Mouse (Mus musculus) liver, adult 2 months (tissue): ENCODE measurements around the gene Jsrp1. TPM values are rescaled to one million over a fixed set of nuclear protein-coding genes. Genes with fewer than 3 reads are reported as not detected.
"Not testable (repeated sequence)": the region's sequence is repeated elsewhere in the genome, so short reads cannot be mapped to it uniquely, and the experiment has no call there.

Experiments
- DNase-seq: peaks from one replicate; pipeline ENCODE4 v3.0.0-alpha.2; 2011; ENCODE audit warnings: low read depth, low spot score; ENCODE audit errors: extremely low read depth
- H3K27ac ChIP-seq: fragments of 200-500 bp; replicated peaks from 2 replicates; pipeline ENCODE4 v1.5.1; 2012; ENCODE audit warnings: low read depth, mild to moderate bottlenecking, control low read depth, inconsistent platforms, low read length; ENCODE audit not compliant: insufficient read depth
- H3K27me3 ChIP-seq: fragments of 200-500 bp; 2 replicates; pipeline ENCODE4 v1.6.1; 2012; ENCODE audit warnings: mild to moderate bottlenecking, moderate library complexity, low read length, inconsistent platforms; ENCODE audit not compliant: control insufficient read depth, insufficient read depth
- H3K36me3 ChIP-seq: fragments of 200-500 bp; 2 replicates; pipeline ENCODE4 v1.6.1; 2012; ENCODE audit warnings: low read length, inconsistent platforms; ENCODE audit not compliant: control insufficient read depth, insufficient read depth
- H3K4me1 ChIP-seq: fragments of 200-500 bp; 2 replicates; pipeline ENCODE4 v1.6.1; 2011; ENCODE audit warnings: low read length; ENCODE audit not compliant: control insufficient read depth, insufficient read depth
- H3K4me3 ChIP-seq: fragments of 200-500 bp; 2 replicates; pipeline ENCODE4 v1.5.1; 2011; ENCODE audit warnings: low read depth, mild to moderate bottlenecking, control low read depth, low read length, moderate library complexity; ENCODE audit not compliant: insufficient read depth
- H3K79me2 ChIP-seq: fragments of 200-500 bp; 2 replicates; pipeline ENCODE4 v1.6.1; 2012; ENCODE audit warnings: inconsistent platforms, mild to moderate bottlenecking, low read length, moderate library complexity; ENCODE audit not compliant: control insufficient read depth, insufficient read depth
- H3K9ac ChIP-seq: fragments of 200-500 bp; 2 replicates; pipeline ENCODE4 v1.6.1; 2012; ENCODE audit warnings: low read depth, mild to moderate bottlenecking, control low read depth, inconsistent platforms, low read length
- CTCF ChIP-seq: fragments of 200-500 bp; IDR thresholded peaks from 2 replicates; pipeline ENCODE4 v1.5.1; 2011; ENCODE audit warnings: low read depth, low read length, control low read depth
- POLR2A ChIP-seq: fragments of 200-500 bp; IDR thresholded peaks from 2 replicates; pipeline ENCODE4 v1.6.1; 2011; ENCODE audit warnings: low read length, control low read depth; ENCODE audit not compliant: insufficient read depth; ENCODE audit errors: extremely low read depth
- WGBS: fragments of 180-500 bp; shearing (Covaris S2); methylation state at CpG from one replicate; pipeline ENCODE4 v1.1.7; 2018; 5-methylcytosine and 5-hydroxymethylcytosine counted together
- polyA plus RNA-seq: library from polyadenylated mRNA; depleted of rRNA; stranded (reverse); fragments of >200 nt; gene quantifications from 2 replicates; pipeline ENCODE4 v1.2.3, GENCODE M21; 2012
- total RNA-seq: library from RNA; depleted of rRNA; stranded (reverse); fragments of >200 nt; gene quantifications from 2 replicates; pipeline ENCODE4 v1.2.3, GENCODE M21; 2014

Jsrp1 gene
- total and polyA plus RNA-seq, 2 experiments, result not detected

DNA sequence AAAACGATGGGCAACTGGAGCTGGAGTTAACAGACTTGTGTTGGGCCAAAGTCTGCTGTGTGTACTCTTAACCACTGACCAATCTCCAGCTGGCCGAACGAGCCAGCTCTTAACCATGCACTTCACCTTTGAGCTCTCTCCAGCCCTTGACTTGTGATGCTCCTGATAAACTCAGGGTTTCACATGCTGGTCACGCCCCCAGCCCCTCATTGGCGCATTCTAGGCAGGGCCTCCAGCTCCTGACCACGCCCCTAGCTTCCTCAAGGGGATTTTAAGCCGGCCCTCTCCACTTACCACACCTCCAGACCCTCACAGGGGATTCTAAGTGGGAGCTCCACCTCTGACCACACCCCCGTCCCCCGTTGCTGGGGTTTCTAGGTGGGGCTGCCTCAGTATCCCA lies 17.8 kb upstream of the Jsrp1 start:
- H3K27me3 ChIP-seq, result peaks cover 15% of the 10 kb centered on the region
- TF ChIP-seq CTCF, result no peak
- no peak for TF ChIP-seq POLR2A
- H3K4me3 ChIP-seq, result no peak overlapping the region
- peak overlapping the region; percentile 37 for H3K27ac ChIP-seq
- H3K36me3 ChIP-seq, result peaks cover 8% of the 10 kb centered on the region
- DNase-seq, result peak; percentile 96
- peaks cover 27% of the 10 kb centered on the region for H3K4me1 ChIP-seq
- H3K79me2 ChIP-seq, result peaks cover 16% of the 10 kb centered on the region; the same call in 1 of the 2 replicates
- WGBS, result 16% methylated on average over 9 of the region's 9 CpGs
- no peak overlapping the region for H3K9ac ChIP-seq

DNA sequence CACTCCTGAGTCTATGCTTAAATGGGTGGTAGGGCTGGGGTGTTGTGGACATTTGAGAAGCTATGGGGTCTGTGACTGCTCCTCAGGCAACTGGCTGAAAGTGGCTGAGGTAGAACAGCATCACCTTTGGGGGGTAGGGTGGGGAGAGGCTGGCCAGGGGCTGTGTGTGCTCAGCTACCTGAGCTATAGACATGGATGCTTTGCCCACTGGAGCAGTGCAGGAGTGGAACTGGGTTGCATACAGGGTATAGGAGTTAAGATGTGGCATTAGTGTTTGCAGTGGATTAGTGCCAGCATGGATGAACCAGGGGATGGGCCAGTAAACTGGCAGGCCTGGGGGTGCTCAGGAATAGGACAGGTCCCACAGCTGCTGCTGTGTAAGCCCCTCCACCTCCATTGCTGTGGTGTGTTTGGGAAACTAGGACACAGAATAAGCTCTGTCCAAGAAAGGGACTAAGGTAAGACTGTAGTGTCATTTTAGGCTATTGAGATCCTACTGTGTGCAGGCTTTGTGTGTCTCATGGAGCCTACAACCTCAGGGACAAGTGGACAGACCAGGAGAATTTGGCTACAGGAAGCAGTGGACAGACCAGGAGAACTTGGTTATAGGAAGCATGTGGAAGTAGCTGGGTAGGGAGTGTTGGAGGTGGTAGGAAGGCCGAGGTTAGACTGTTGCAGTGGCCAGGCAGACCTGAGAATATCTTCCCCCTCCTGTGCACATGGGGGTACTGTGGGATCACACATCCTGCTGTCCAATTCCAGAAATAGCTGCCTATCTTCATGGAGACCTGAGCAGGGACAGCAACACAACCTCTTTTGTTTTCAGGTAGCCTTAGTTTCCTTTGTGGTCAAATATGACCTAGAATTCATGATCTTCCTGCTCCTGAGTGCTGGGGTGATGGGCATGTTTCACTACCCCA lies 16.3 kb upstream of the Jsrp1 start:
- 15% methylated on average over 1 of the region's 1 CpGs for WGBS
- Histone ChIP-seq H3K27ac (no peak overlapping the region), H3K36me3 (peaks cover 8% of the 10 kb centered on the region), H3K4me3 (no peak overlapping the region), H3K79me2 (peaks cover 16% of the 10 kb centered on the region; the same call in 1 of the 2 replicates), H3K27me3 (peaks cover 4% of the 10 kb centered on the region), H3K9ac (peak overlapping the region; percentile 14; the same call in 1 of the 2 replicates), H3K4me1 (peaks cover 29% of the 10 kb centered on the region)
- no peak for TF ChIP-seq CTCF
- no peak for TF ChIP-seq POLR2A
- peak; percentile 23 for DNase-seq

DNA sequence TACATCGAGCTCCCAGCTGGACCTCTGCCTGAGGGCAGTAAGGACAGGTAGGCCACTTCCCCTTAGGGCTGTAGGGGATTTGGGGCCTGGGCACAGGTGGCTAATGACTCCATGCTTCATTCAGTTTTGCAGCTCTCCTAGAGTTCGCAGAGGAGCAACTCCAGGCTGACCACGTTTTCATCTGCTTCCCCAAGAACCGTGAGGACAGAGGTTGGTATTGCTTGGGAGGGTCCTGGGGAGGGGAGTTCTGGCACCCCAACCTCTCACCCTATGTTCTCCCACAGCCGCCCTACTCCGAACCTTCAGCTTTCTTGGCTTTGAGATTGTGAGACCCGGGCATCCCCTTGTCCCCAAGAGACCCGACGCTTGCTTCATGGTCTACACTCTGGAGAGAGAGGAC lies 15.3 kb upstream of the Jsrp1 start:
- H3K9ac ChIP-seq, result peak overlapping the region; percentile 55
- H3K4me1 ChIP-seq, result peaks cover 37% of the 10 kb centered on the region
- H3K4me3 ChIP-seq, result peak overlapping the region; percentile 99; the same call in 1 of the 2 replicates
- not testable (repeated sequence) for H3K27ac ChIP-seq, DNase-seq, H3K36me3 ChIP-seq, H3K27me3 ChIP-seq
- WGBS, result 43% methylated on average over 9 of the region's 9 CpGs
- peaks cover 16% of the 10 kb centered on the region; the same call in 1 of the 2 replicates for H3K79me2 ChIP-seq

DNA sequence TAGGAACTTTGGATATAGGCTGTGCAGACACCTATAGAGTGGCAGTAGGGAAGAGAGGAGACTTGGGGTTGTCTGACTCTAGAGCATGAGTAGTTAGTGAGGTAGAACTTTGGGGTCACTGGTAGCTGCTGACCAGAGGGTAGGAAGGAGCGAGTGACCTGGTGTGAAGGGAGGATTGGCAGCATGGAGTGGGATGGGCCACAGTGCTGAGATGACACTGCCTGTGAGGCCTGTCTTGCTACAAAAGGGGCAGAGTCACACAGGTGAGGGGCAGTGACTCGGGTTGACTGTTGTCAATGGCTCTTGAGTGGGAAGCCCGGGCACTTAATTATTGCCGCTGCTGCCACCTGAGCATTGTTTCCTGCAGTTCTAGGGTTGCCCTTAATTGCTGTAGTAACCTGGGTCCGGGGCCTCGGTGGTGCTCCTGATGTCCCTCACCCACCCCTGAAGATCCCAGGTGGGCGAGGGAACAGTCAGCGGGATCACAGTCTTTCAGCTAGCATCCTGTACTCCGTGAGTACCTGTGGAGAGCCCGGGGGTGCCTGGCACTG lies 14.6 kb upstream of the Jsrp1 start:
- Histone ChIP-seq H3K79me2 (peaks cover 16% of the 10 kb centered on the region; the same call in 1 of the 2 replicates), H3K27me3 (no peaks in the 10 kb centered on the region), H3K4me1 (peaks cover 37% of the 10 kb centered on the region), H3K36me3 (peaks cover 8% of the 10 kb centered on the region), H3K9ac (peak overlapping the region; percentile 99), H3K4me3 (peak overlapping the region; percentile 99), H3K27ac (no peak overlapping the region; the same call in 1 of the 2 replicates)
- peak; percentile 48 for DNase-seq
- WGBS, result 31% methylated on average over 10 of the region's 10 CpGs
- no peak for TF ChIP-seq CTCF
- no peak for TF ChIP-seq POLR2A

DNA sequence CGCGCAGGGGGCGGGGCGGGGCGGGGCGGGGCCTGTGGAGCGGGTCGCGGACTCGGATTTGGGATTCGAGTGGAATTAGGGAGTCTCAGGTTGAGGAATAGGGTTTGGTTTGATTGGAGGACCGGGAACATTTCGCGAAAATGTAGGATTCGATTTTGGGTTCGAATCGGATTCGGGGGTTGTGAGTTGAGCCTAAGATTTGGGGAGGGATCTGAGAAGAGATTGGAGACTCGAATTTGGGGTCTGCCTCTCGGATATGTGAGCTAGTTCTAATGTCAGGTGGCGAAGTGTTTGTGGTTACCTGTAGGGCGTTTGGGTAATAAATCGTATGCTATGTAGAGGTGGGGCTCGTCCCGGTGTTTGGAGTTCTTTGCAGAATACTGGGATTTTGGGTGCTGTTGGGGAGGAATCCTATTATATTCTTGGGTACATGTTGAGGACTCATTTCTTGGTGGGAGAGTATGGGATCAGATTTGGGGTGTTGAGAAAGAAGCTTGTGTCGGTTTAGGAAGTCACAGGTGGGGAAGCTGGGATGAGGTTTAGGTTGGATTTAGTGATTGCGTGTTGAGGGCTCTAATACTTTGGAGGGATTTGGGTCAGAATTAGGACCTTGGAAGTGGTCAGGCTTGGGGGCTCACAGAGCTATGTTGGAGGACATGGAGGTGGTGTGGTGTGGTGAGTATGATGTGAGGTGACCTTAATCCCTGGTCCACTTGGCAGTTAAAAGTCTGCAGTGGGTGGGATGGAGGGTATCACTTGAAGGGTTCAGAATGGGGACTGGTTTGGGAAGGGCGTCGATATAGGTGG lies 14.0 kb upstream of the Jsrp1 start:
- TF ChIP-seq POLR2A (no peak), CTCF (no peak)
- H3K79me2 ChIP-seq, result peaks cover 16% of the 10 kb centered on the region; the same call in 1 of the 2 replicates
- peak overlapping the region; percentile 99 for H3K9ac ChIP-seq
- H3K4me3 ChIP-seq, result peak overlapping the region; percentile 99
- DNase-seq, result peak; percentile 17
- H3K36me3 ChIP-seq, result peaks cover 8% of the 10 kb centered on the region
- H3K4me1 ChIP-seq, result peaks cover 37% of the 10 kb centered on the region
- H3K27ac ChIP-seq, result peak overlapping the region; percentile 56
- 3% methylated on average over 29 of the region's 29 CpGs for WGBS
- H3K27me3 ChIP-seq, result no peaks in the 10 kb centered on the region
